Mouse (Mus musculus) liver, postnatal 0 days (tissue): ENCODE data around the gene Cand1. TPM values are rescaled to one million over a fixed set of nuclear protein-coding genes. Genes with fewer than 3 reads are reported as not detected.

Experiments used
- ATAC-seq: fragments of 200-750 bp; cut with Nextera tagmentation; 2 replicates; pipeline ENCODE4 v1.8.0; 2017; ENCODE audit warnings: mild to moderate bottlenecking, moderate library complexity
- DNase-seq: peaks from one replicate; pipeline ENCODE4 v3.0.0-alpha.2; 2016
- H3K27ac ChIP-seq: fragments of 300-500 bp; sonication (generic); 2 replicates; pipeline ENCODE4 v1.5.1; 2014; ENCODE audit warnings: antibody characterized with exemption, moderate library complexity, mild to moderate bottlenecking, low read depth
- H3K27me3 ChIP-seq: fragments of 300-500 bp; sonication (generic); 2 replicates; pipeline ENCODE4 v1.6.1; 2014; ENCODE audit warnings: low read length, control low read depth, mixed read lengths; ENCODE audit not compliant: insufficient read depth
- H3K36me3 ChIP-seq: fragments of 300-500 bp; sonication (generic); replicated peaks from 2 replicates; pipeline ENCODE4 v1.6.1; 2014; ENCODE audit warnings: mild to moderate bottlenecking, control low read depth, low read length, moderate library complexity, mixed read lengths; ENCODE audit not compliant: insufficient read depth
- H3K4me1 ChIP-seq: fragments of 300-500 bp; sonication (generic); 2 replicates; pipeline ENCODE4 v1.6.1; 2014; ENCODE audit warnings: antibody characterized with exemption, mild to moderate bottlenecking, control low read depth; ENCODE audit not compliant: insufficient read depth
- H3K4me2 ChIP-seq: fragments of 300-500 bp; sonication (generic); 2 replicates; pipeline ENCODE4 v1.6.1; 2014; ENCODE audit warnings: low read depth, mild to moderate bottlenecking, low read length, moderate library complexity, mixed read lengths
- H3K4me3 ChIP-seq: fragments of 300-500 bp; sonication (generic); 2 replicates; pipeline ENCODE4 v1.5.1; 2014; ENCODE audit warnings: low read depth, low read length
- H3K9ac ChIP-seq: fragments of 300-500 bp; sonication (generic); replicated peaks from 2 replicates; pipeline ENCODE4 v1.6.1; 2014; ENCODE audit warnings: mild to moderate bottlenecking, moderate library complexity
- H3K9me3 ChIP-seq: fragments of 300-500 bp; sonication (generic); 2 replicates; pipeline ENCODE4 v1.6.1; 2016; ENCODE audit warnings: mild to moderate bottlenecking, control low read depth, low read length, mixed read lengths
- CTCF ChIP-seq: sonication (generic); IDR thresholded peaks from 2 replicates; pipeline ENCODE4 v1.5.1; 2016; ENCODE audit warnings: antibody characterized with exemption, low read depth
- EP300 ChIP-seq: IDR thresholded peaks from 2 replicates; pipeline ENCODE4 v1.6.1; 2016; ENCODE audit warnings: antibody characterized with exemption, low read depth, mild to moderate bottlenecking
- WGBS: fragments of 180-500 bp; shearing (Covaris S2); extraction: QIAGEN DNeasy Blood & Tissue Kit; methylation state at CpG from one replicate; pipeline ENCODE4 v1.1.7; 2014; ENCODE audit not compliant: insufficient replicate concordance; 5-methylcytosine and 5-hydroxymethylcytosine counted together
- polyA plus RNA-seq: library from polyadenylated mRNA; unstranded; fragments of >200 nt; fragmentation: Nextera tagmentation; extraction: Ambion mirVana; gene quantifications from 2 replicates; pipeline ENCODE4 v1.2.1, GENCODE M21; 2015

The Cand1 gene
- polyA plus RNA-seq, 1 experiment from 2014 or later: 8.5 TPM

- Histone ChIP-seq H3K36me3 (no peaks in the 10 kb centered on the region), H3K4me2 (no peak overlapping the region), H3K4me3 (no peak overlapping the region), H3K4me1 (no peaks in the 10 kb centered on the region; the same call in 1 of the 2 replicates), H3K27ac (no peak overlapping the region), H3K9ac (no peak overlapping the region), H3K9me3 (no peaks in the 10 kb centered on the region; the same call in 1 of the 2 replicates), H3K27me3 (no peaks in the 10 kb centered on the region)
- TF ChIP-seq EP300 (no peak), CTCF (no peak)
- 74% methylated on average over 6 of the region's 6 CpGs for WGBS
- ATAC-seq: no peak
- DNase-seq: no peak
Observed at GRCm38 (mm10) chr10:119160161-119160560, 79.7 kb downstream of the Cand1 start.

- Histone ChIP-seq H3K4me2 (no peak overlapping the region), H3K4me3 (no peak overlapping the region), H3K4me1 (no peaks in the 10 kb centered on the region), H3K36me3 (no peaks in the 10 kb centered on the region), H3K9ac (no peak overlapping the region), H3K27me3 (no peaks in the 10 kb centered on the region), H3K27ac (no peak overlapping the region), H3K9me3 (no peaks in the 10 kb centered on the region)
- no peak for ATAC-seq
- DNase-seq: no peak
- WGBS: 65% methylated on average over 4 of the region's 4 CpGs
- TF ChIP-seq EP300 (no peak), CTCF (no peak)
Observed at GRCm38 (mm10) chr10:119149261-119149660, 90.6 kb downstream of the Cand1 start.

Other genes starting within 250 kb of the Cand1 start
- 0.86 and 0.88 TPM in 2 replicates for gene Grip1, start 213.8 kb upstream of the Cand1 start, polyA plus RNA-seq